Mouse (Mus musculus) embryonic fibroblast, embryonic 13.5 days (primary cell): Measurements from ENCODE around the gene Mreg.

Experiments used
- CTCF ChIP-seq: IDR thresholded peaks from 2 replicates; pipeline ENCODE4 v1.5.1; 2011; ENCODE audit warnings: mild to moderate bottlenecking, control low read depth, low read length, moderate library complexity, borderline replicate concordance; ENCODE audit not compliant: insufficient read depth
- POLR2A ChIP-seq: IDR thresholded peaks from 2 replicates; pipeline ENCODE4 v1.6.1; 2011; ENCODE audit warnings: low read depth, mild to moderate bottlenecking, control low read depth, low read length, moderate library complexity

- TF ChIP-seq CTCF = no peak
- no peak for TF ChIP-seq POLR2A
Measured at GRCm38 (mm10) chr1:72172788-72173187, 39.3 kb downstream of the Mreg start.
